Mouse (Mus musculus): ENCODE measurements at regions not wholly inside any gene's neighbourhood (a gene's known extent, or its start where the extent isn't known, plus 50 kb on each side); places are given as distances from the start of the nearest gene placed in this dataset.

- H3K4me1 ChIP-seq (ENCODE audit: control insufficient read depth in 1 of 2, insufficient read depth in 2 of 2, low read length in 2 of 2) = no peaks in the 10 kb centered on the region
- H3K4me3 ChIP-seq (ENCODE audit: control insufficient read depth in 1 of 2, insufficient read depth in 1 of 2, low read depth in 2 of 2, low read length in 2 of 2) = no peak overlapping the region
- H3K27ac ChIP-seq (ENCODE audit: control insufficient read depth, low read depth, low read length) = no peak overlapping the region
- DNase-seq (ENCODE audit: low read depth, low spot score) = no peak
- no peak for TF ChIP-seq E2F4 (IDR thresholded peaks at IDR 0.05; ENCODE audit: borderline replicate concordance, low read depth, low read length)
- TF ChIP-seq MAZ (IDR thresholded peaks at IDR 0.05; ENCODE audit: low read depth, low read length) = no peak
- TF ChIP-seq GATA1 (IDR thresholded peaks at IDR 0.05; ENCODE audit: low read depth, low read length) = no peak
- no peak for TF ChIP-seq POLR2A (IDR thresholded peaks at IDR 0.05; ENCODE audit: control insufficient read depth in 1 of 2, insufficient read depth in 1 of 2, low read depth in 1 of 2, low read length in 2 of 2, poor library complexity in 1 of 2)
- no peak for TF ChIP-seq TBP (IDR thresholded peaks at IDR 0.05; ENCODE audit: low read depth, low read length)
- TF ChIP-seq RAD21 (IDR thresholded peaks at IDR 0.05; ENCODE audit: low read depth, low read length) = no peak
- no peak for TF ChIP-seq TAL1 (IDR thresholded peaks at IDR 0.05; ENCODE audit: low read length)
- no peak for TF ChIP-seq GABPA (IDR thresholded peaks at IDR 0.05; ENCODE audit: low read depth, low read length)
- TF ChIP-seq ZNF384 (IDR thresholded peaks at IDR 0.05; ENCODE audit: low read depth, low read length) = no peak
- no peak for TF ChIP-seq CHD1 (IDR thresholded peaks at IDR 0.05; ENCODE audit: low read depth, low read length)
- TF ChIP-seq ZKSCAN1 (IDR thresholded peaks at IDR 0.05; ENCODE audit: low read depth, low read length) = no peak
- H3K27me3 ChIP-seq (ENCODE audit: control insufficient read depth in 1 of 2, insufficient read depth in 2 of 2, low read length in 2 of 2) = no peaks in the 10 kb centered on the region
- H3K9ac ChIP-seq (ENCODE audit: control insufficient read depth, low read depth, low read length, poor library complexity, severe bottlenecking) = no peak overlapping the region
- H3K79me2 ChIP-seq (ENCODE audit: control insufficient read depth, insufficient read depth, low read length, poor library complexity) = no peaks in the 10 kb centered on the region
- no peaks in the 10 kb centered on the region for H3K36me3 ChIP-seq (ENCODE audit: control insufficient read depth in 1 of 2, insufficient read depth in 2 of 2, low read length in 2 of 2)
- no peaks in the 10 kb centered on the region for H3K9me3 ChIP-seq (replicated peaks; ENCODE audit: insufficient read depth, low read length)
Observed at GRCm38 (mm10) chr14:101052760-101053159, 147.4 kb downstream of the Prr30 start.

DNA sequence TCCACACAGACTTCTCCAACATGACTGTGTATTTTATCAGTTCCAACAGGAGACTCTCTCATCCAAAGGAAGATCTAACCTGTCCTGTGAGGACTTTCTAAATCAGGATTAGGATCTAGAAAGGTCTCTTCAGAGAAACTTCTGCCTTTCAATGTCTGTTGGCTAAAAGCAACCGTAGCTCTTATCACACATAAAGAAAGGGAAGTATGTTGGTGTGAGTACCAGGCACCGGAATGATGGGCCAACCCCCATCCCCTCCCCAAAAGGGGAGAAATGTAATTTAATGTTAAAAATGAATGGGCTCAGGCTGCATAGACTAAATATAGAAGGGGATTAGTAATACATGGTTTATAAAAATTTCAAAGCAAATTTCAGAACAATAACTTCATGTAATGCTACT lies 149.9 kb downstream of the Prr30 start:
- Histone ChIP-seq H3K27me3 (ENCODE audit: control insufficient read depth in 1 of 2, insufficient read depth in 2 of 2, low read length in 2 of 2) (no peaks in the 10 kb centered on the region), H3K36me3 (ENCODE audit: control insufficient read depth in 1 of 2, insufficient read depth in 2 of 2, low read length in 2 of 2) (no peaks in the 10 kb centered on the region), H3K9ac (ENCODE audit: control insufficient read depth, low read depth, low read length, poor library complexity, severe bottlenecking) (no peak overlapping the region), H3K4me1 (ENCODE audit: control insufficient read depth in 1 of 2, insufficient read depth in 2 of 2, low read length in 2 of 2) (no peaks in the 10 kb centered on the region), H3K4me3 (ENCODE audit: control insufficient read depth in 1 of 2, insufficient read depth in 1 of 2, low read depth in 2 of 2, low read length in 2 of 2) (no peak overlapping the region), H3K27ac (ENCODE audit: control insufficient read depth, low read depth, low read length) (no peak overlapping the region), H3K79me2 (ENCODE audit: control insufficient read depth, insufficient read depth, low read length, poor library complexity) (no peaks in the 10 kb centered on the region), H3K9me3 (replicated peaks; ENCODE audit: insufficient read depth, low read length) (no peaks in the 10 kb centered on the region)
- no peak for DNase-seq (ENCODE audit: low read depth, low spot score)
- TF ChIP-seq UBTF (IDR thresholded peaks at IDR 0.05; ENCODE audit: borderline replicate concordance, insufficient read depth, low read depth, low read length) (no peak), TCF12 (IDR thresholded peaks at IDR 0.05; ENCODE audit: low read depth, low read length) (no peak), POLR2A (IDR thresholded peaks at IDR 0.05; ENCODE audit: control insufficient read depth in 1 of 2, insufficient read depth in 1 of 2, low read depth in 1 of 2, low read length in 2 of 2, poor library complexity in 1 of 2) (no peak), USF2 (IDR thresholded peaks at IDR 0.05; ENCODE audit: borderline replicate concordance in 1 of 2, insufficient read depth in 1 of 2, low read depth in 1 of 2, low read length in 2 of 2) (no peak), ETS1 (IDR thresholded peaks at IDR 0.05; ENCODE audit: low read depth, low read length) (no peak), GABPA (IDR thresholded peaks at IDR 0.05; ENCODE audit: low read depth, low read length) (no peak), SMC3 (IDR thresholded peaks at IDR 0.05; ENCODE audit: low read depth, low read length) (no peak), CHD2 (IDR thresholded peaks at IDR 0.05; ENCODE audit: low read length) (no peak), KAT2A (conservative IDR thresholded peaks at IDR 0.05; ENCODE audit: low read depth, low read length) (no peak), CTCF (IDR thresholded peaks at IDR 0.05 in 2 of 3, conservative IDR thresholded peaks at IDR 0.05 in 1 of 3; ENCODE audit: control insufficient read depth in 1 of 3, insufficient read depth in 1 of 3, low read depth in 2 of 3, low read length in 3 of 3, poor library complexity in 1 of 3, severe bottlenecking in 1 of 3) (no peak), BHLHE40 (IDR thresholded peaks at IDR 0.05; ENCODE audit: borderline replicate concordance, low read depth, low read length) (no peak), MAX (IDR thresholded peaks at IDR 0.05; ENCODE audit: low read length) (no peak), RAD21 (IDR thresholded peaks at IDR 0.05; ENCODE audit: low read depth, low read length) (no peak)
